ENCODE assay signal across 17 mouse cellular contexts in genomic region chr10:76261447-76261846, GRCm38 (mm10). TPM values are rescaled to one million over a fixed set of nuclear protein-coding genes. Genes with fewer than 3 reads are reported as not detected.
DNase-seq lines count a peak whose midpoint lies in the region; ATAC-seq and TF ChIP-seq lines count a peak whose summit lies in the region.
"Had no signal": no experiment of that assay in that cellular context is flagged by ENCODE, and none has a peak within 500 bp of the region (broad histone marks: within the 10 kb centered on the region; RNA-seq: fewer than 3 reads in every experiment).

No protein-coding gene starts in this region.

- no peak overlapping the region for H3K4me2 ChIP-seq in kidney, embryonic 15.5 days
- H3K4me2 ChIP-seq in embryonic facial prominence, embryonic 14.5 days (ENCODE audit: low read depth, low read length): no peak overlapping the region
- no peak overlapping the region for H3K4me2 ChIP-seq in liver, embryonic 14.5 days (ENCODE audit: low read depth)
- H3K4me2 ChIP-seq: forebrain, embryonic 15.5 days; heart, embryonic 13.5 days had no signal

- no peak for TF ChIP-seq CTCF in liver, embryonic 14.5 days (IDR thresholded peaks at IDR 0.05; ENCODE audit: low read depth)

- H3K9me3 ChIP-seq in kidney, embryonic 15.5 days (replicated peaks): no peaks in the 10 kb centered on the region
- no peaks in the 10 kb centered on the region for H3K9me3 ChIP-seq in embryonic facial prominence, embryonic 14.5 days (ENCODE audit: control insufficient read depth, low read length)
- H3K9me3 ChIP-seq in liver, embryonic 14.5 days (ENCODE audit: control insufficient read depth, low read length): no peaks in the 10 kb centered on the region
- H3K9me3 ChIP-seq: forebrain, embryonic 15.5 days; heart, embryonic 13.5 days had no signal

- no peaks in the 10 kb centered on the region for H3K4me1 ChIP-seq in kidney, embryonic 15.5 days
- no peaks in the 10 kb centered on the region for H3K4me1 ChIP-seq in embryonic facial prominence, embryonic 14.5 days (ENCODE audit: control insufficient read depth, insufficient read depth, low read length)
- no peaks in the 10 kb centered on the region for H3K4me1 ChIP-seq in liver, embryonic 14.5 days (replicated peaks; ENCODE audit: control insufficient read depth in 2 of 2, insufficient read depth in 2 of 2, low read length in 1 of 2)
- H3K4me1 ChIP-seq: forebrain, embryonic 15.5 days had no signal

- TF ChIP-seq EP300 in liver, embryonic 14.5 days (IDR thresholded peaks at IDR 0.05; ENCODE audit: low read depth): no peak

- 65% methylated on average over 3 of the region's 3 CpGs for WGBS in kidney, embryonic 15.5 days
- WGBS in embryonic facial prominence, embryonic 14.5 days: 70% methylated on average over 3 of the region's 3 CpGs
- 37% methylated on average over 3 of the region's 3 CpGs for WGBS in liver, embryonic 14.5 days (ENCODE audit: insufficient replicate concordance)

- H3K9ac ChIP-seq in kidney, embryonic 15.5 days: no peak overlapping the region
- no peak overlapping the region for H3K9ac ChIP-seq in embryonic facial prominence, embryonic 14.5 days (ENCODE audit: low read depth, low read length)
- no peak overlapping the region for H3K9ac ChIP-seq in liver, embryonic 14.5 days (replicated peaks)
- H3K9ac ChIP-seq: forebrain, embryonic 15.5 days; heart, embryonic 13.5 days had no signal

- no peak for DNase-seq in kidney, adult 11 months
- no peak for DNase-seq in embryonic facial prominence, embryonic 14.5 days (ENCODE audit: low spot score)
- peak in 1 of 3 experiments; percentile 9 for DNase-seq in liver, embryonic 14.5 days (ENCODE audit: low read depth in 3 of 3, low spot score in 3 of 3)
- DNase-seq in lung, postnatal 25 days (ENCODE audit: low spot score): peak; percentile 55
- no peak for DNase-seq in frontal cortex, postnatal 10 days (ENCODE audit: low spot score in 2 of 2)
- DNase-seq in kidney, postnatal 4 days: no peak
- DNase-seq in right cerebral cortex, postnatal 36 days (ENCODE audit: low spot score in 2 of 2): no peak
- DNase-seq: adrenal gland, adult 8-10 months; cerebellum, adult 2 months; gastrocnemius, postnatal 36 days; left cerebral cortex, postnatal 4 days; right cerebral cortex, postnatal 4 days; thymus, postnatal 36 days had no signal

- no peaks in the 10 kb centered on the region for H3K27me3 ChIP-seq in kidney, embryonic 15.5 days
- H3K27me3 ChIP-seq in embryonic facial prominence, embryonic 14.5 days (replicated peaks; ENCODE audit: control insufficient read depth, insufficient read depth, low read length): no peaks in the 10 kb centered on the region
- no peaks in the 10 kb centered on the region for H3K27me3 ChIP-seq in liver, embryonic 14.5 days (ENCODE audit: control insufficient read depth, insufficient read depth, low read length)
- H3K27me3 ChIP-seq: forebrain, embryonic 15.5 days; heart, embryonic 13.5 days had no signal

- ATAC-seq in kidney, embryonic 15.5 days (replicated peaks; ENCODE audit: low FRiP score): 0 out of 2 replicates have a peak, but pooled peaks have one; percentile 38
- ATAC-seq in embryonic facial prominence, embryonic 14.5 days (ENCODE audit: low read depth): peak; percentile 34; the same call in 1 of the 2 replicates
- ATAC-seq in liver, embryonic 14.5 days (ENCODE audit: insufficient read depth): peak; percentile 59; the same call in 1 of the 2 replicates
- ATAC-seq: forebrain, embryonic 15.5 days had no signal

- H3K27ac ChIP-seq in kidney, embryonic 15.5 days: no peak overlapping the region
- H3K27ac ChIP-seq in embryonic facial prominence, embryonic 14.5 days (replicated peaks; ENCODE audit: low read depth, low read length): no peak overlapping the region
- H3K27ac ChIP-seq in liver, embryonic 14.5 days: no peak overlapping the region
- H3K27ac ChIP-seq: forebrain, embryonic 15.5 days; heart, embryonic 13.5 days had no signal

- H3K4me3 ChIP-seq in kidney, embryonic 15.5 days (replicated peaks): no peak overlapping the region
- H3K4me3 ChIP-seq in embryonic facial prominence, embryonic 14.5 days (ENCODE audit: low read depth, low read length): no peak overlapping the region
- H3K4me3 ChIP-seq in liver, embryonic 14.5 days (ENCODE audit: insufficient read depth in 1 of 2, low read depth in 2 of 2, low read length in 2 of 2): no peak overlapping the region
- H3K4me3 ChIP-seq: forebrain, embryonic 15.5 days; heart, embryonic 13.5 days; myocyte had no signal

- peaks cover 24% of the 10 kb centered on the region for H3K36me3 ChIP-seq in kidney, embryonic 15.5 days
- peaks cover 35% of the 10 kb centered on the region for H3K36me3 ChIP-seq in embryonic facial prominence, embryonic 14.5 days (ENCODE audit: control insufficient read depth, insufficient read depth, low read length)
- H3K36me3 ChIP-seq in liver, embryonic 14.5 days (replicated peaks; ENCODE audit: control insufficient read depth, insufficient read depth, low read depth): no peaks in the 10 kb centered on the region

RNA-seq across cellular contexts. Expression of gene S100b, which starts 7.8 kb away (rescaled TPM):
- polyA plus RNA-seq in kidney, embryonic 15.5 days (2015; fragmentation: Nextera tagmentation; extraction: Ambion mirVana): 0.50 and 0.84 TPM in 2 replicates
- polyA plus RNA-seq in embryonic facial prominence, embryonic 14.5 days (2014; fragmentation: Nextera tagmentation; extraction: Ambion mirVana): 12.9 and 14.6 TPM in 2 replicates
- polyA plus RNA-seq in liver, embryonic 14.5 days (2012; rRNA removed): 0.06 TPM in 1 of 2 replicates, not detected in the other
- polyA plus RNA-seq in liver, embryonic 14.5 days (2014; fragmentation: Nextera tagmentation; extraction: Ambion mirVana): not detected in 2 replicates

RNA-seq across cellular contexts. Expression of gene Prmt2, which starts 23.8 kb away (rescaled TPM):
- 54.5 and 58.9 TPM in 2 replicates for polyA plus RNA-seq in kidney, embryonic 15.5 days (2015; fragmentation: Nextera tagmentation; extraction: Ambion mirVana)
- 68.7 and 71.5 TPM in 2 replicates for polyA plus RNA-seq in embryonic facial prominence, embryonic 14.5 days (2014; fragmentation: Nextera tagmentation; extraction: Ambion mirVana)
- polyA plus RNA-seq in liver, embryonic 14.5 days (2012; rRNA removed): 3.8 and 3.9 TPM in 2 replicates
- polyA plus RNA-seq in liver, embryonic 14.5 days (2014; fragmentation: Nextera tagmentation; extraction: Ambion mirVana): 4.3 and 5.0 TPM in 2 replicates
